Mouse (Mus musculus) heart, embryonic 14.5 days (tissue): ENCODE measurements around the gene Tasp1. TPM values are rescaled to one million over a fixed set of nuclear protein-coding genes. Genes with fewer than 3 reads are reported as not detected.
"Not testable (repeated sequence)": the region's sequence is repeated elsewhere in the genome, so short reads cannot be mapped to it uniquely, and the experiment has no call there.

Experiments used
- ATAC-seq: fragments of 200-750 bp; cut with Nextera tagmentation; 2 replicates; pipeline ENCODE4 v1.8.0; 2017; ENCODE audit warnings: low read depth, moderate TSS enrichment; ENCODE audit not compliant: insufficient number of reproducible peaks, insufficient read depth, low FRiP score
- H3K27ac ChIP-seq, 2 experiments: fragments of 200-500 bp in 1 of 2; fragments of 300-500 bp in 1 of 2; sonication (generic) in 1 of 2; replicated peaks in 1 of 2; 2 replicates each; pipeline ENCODE4 v1.5.1; 2012 to 2014; ENCODE audit warnings: low read depth in 2 of 2, low read length in 2 of 2, control low read depth in 1 of 2, mild to moderate bottlenecking in 1 of 2, mixed read lengths in 1 of 2; ENCODE audit not compliant: control insufficient read depth in 1 of 2, insufficient read depth in 1 of 2
- H3K27me3 ChIP-seq: fragments of 300-500 bp; sonication (generic); 2 replicates; pipeline ENCODE4 v1.6.1; 2014; ENCODE audit warnings: mild to moderate bottlenecking, low read length, control low read depth; ENCODE audit not compliant: control insufficient read depth, insufficient read depth
- H3K36me3 ChIP-seq: fragments of 300-500 bp; sonication (generic); 2 replicates; pipeline ENCODE4 v1.6.1; 2014; ENCODE audit warnings: mild to moderate bottlenecking, control low read depth, low read length, mixed read lengths; ENCODE audit not compliant: control insufficient read depth, insufficient read depth
- H3K4me1 ChIP-seq, 2 experiments: fragments of 200-500 bp in 1 of 2; fragments of 300-500 bp in 1 of 2; sonication (generic) in 1 of 2; 2 replicates each; pipeline ENCODE4 v1.6.1; 2012 to 2014; ENCODE audit warnings: low read length in 2 of 2, control low read depth in 1 of 2, mixed read lengths in 1 of 2; ENCODE audit not compliant: control insufficient read depth in 2 of 2, insufficient read depth in 2 of 2
- H3K4me2 ChIP-seq: fragments of 300-500 bp; sonication (generic); 2 replicates; pipeline ENCODE4 v1.6.1; 2014; ENCODE audit warnings: mild to moderate bottlenecking, low read length
- H3K4me3 ChIP-seq, 2 experiments: fragments of 200-500 bp in 1 of 2; fragments of 300-500 bp in 1 of 2; sonication (generic) in 1 of 2; 2 replicates each; pipeline ENCODE4 v1.5.1; 2012 to 2014; ENCODE audit warnings: low read length in 2 of 2, mild to moderate bottlenecking in 2 of 2, control low read depth in 1 of 2, low read depth in 1 of 2, moderate library complexity in 1 of 2; ENCODE audit not compliant: control insufficient read depth in 1 of 2, insufficient read depth in 1 of 2
- H3K9ac ChIP-seq: fragments of 300-500 bp; sonication (generic); 2 replicates; pipeline ENCODE4 v1.6.1; 2014; ENCODE audit warnings: mild to moderate bottlenecking, low read length
- H3K9me3 ChIP-seq: fragments of 300-500 bp; sonication (generic); 2 replicates; pipeline ENCODE4 v1.6.1; 2016; ENCODE audit warnings: low read length, control low read depth; ENCODE audit not compliant: control insufficient read depth
- WGBS: fragments of 180-500 bp; shearing (Covaris S2); extraction: QIAGEN DNeasy Blood & Tissue Kit; methylation state at CpG from one replicate; pipeline ENCODE4 v1.1.7; 2014; 5-methylcytosine and 5-hydroxymethylcytosine counted together
- polyA plus RNA-seq: library from polyadenylated mRNA; unstranded; fragments of >200 nt; fragmentation: Nextera tagmentation; extraction: Ambion mirVana; gene quantifications from 2 replicates; pipeline ENCODE4 v1.2.1, GENCODE M21; 2014

The Tasp1 gene
- polyA plus RNA-seq, 1 experiment from 2014 or later, result 13.6 TPM

GRCm38 (mm10) chr2:139878052-139878621 lies 188.5 kb downstream of the Tasp1 start:
- Histone ChIP-seq H3K27ac (no peak overlapping the region), H3K4me2 (no peak overlapping the region), H3K9ac (no peak overlapping the region), H3K9me3 (no peaks in the 10 kb centered on the region), H3K4me3 (no peak overlapping the region), H3K27me3 (no peaks in the 10 kb centered on the region), H3K36me3 (no peaks in the 10 kb centered on the region), H3K4me1 (no peaks in the 10 kb centered on the region)
- 80% methylated on average over 7 of the region's 7 CpGs for WGBS
- ATAC-seq, result no peak

DNA sequence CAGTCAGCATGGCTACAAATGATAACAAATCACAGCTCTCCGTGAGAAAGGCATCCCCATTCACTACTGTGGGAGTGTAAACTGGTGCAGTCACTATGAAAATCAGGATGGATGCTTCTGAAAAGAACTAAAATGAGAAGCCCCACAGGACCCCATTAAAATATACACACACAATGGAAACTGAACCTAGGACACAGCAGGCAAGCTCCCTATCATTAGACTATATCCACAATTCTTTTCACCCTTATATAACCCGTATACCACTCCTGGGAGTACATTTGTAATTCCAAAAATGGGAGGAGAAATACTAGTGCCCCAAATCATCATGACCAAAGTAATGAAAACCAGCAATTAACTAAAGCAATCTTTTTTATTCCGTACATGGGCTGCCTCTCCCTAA lies 190.7 kb downstream of the Tasp1 start:
- Histone ChIP-seq H3K9ac (no peak overlapping the region), H3K4me1 (no peaks in the 10 kb centered on the region), H3K27ac (no peak overlapping the region), H3K4me2 (no peak overlapping the region), H3K4me3 (no peak overlapping the region), H3K9me3 (no peaks in the 10 kb centered on the region), H3K36me3 (no peaks in the 10 kb centered on the region), H3K27me3 (no peaks in the 10 kb centered on the region)
- 83% methylated on average over 3 of the region's 3 CpGs for WGBS
- ATAC-seq, result no peak

DNA sequence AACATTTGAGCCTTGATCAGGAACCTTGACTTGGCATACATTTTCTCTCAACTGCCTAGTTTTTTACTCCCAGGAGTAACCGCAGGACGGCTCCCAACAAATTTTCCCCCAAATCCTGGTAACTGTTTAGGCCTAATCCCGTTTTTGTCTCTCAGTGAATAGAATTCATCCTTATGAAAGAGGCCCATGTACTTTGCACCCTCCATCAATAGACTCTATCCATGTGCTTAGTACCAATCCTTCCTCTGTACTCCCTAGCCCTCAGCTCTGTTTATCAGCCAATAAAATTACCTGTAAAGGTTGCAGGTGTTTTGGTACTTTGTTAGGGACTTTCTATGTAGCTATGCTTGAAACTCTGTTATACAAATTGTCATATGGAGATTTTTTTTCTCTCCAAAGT lies 192.4 kb downstream of the Tasp1 start:
- H3K4me2 ChIP-seq, result no peak overlapping the region
- no peak overlapping the region for H3K9ac ChIP-seq
- 79% methylated on average over 3 of the region's 3 CpGs for WGBS
- H3K36me3 ChIP-seq, result no peaks in the 10 kb centered on the region
- no peaks in the 10 kb centered on the region for H3K27me3 ChIP-seq
- no peak for ATAC-seq
- H3K4me3 ChIP-seq, result no peak overlapping the region
- no peak overlapping the region for H3K27ac ChIP-seq
- no peaks in the 10 kb centered on the region for H3K9me3 ChIP-seq
- no peaks in the 10 kb centered on the region for H3K4me1 ChIP-seq

DNA sequence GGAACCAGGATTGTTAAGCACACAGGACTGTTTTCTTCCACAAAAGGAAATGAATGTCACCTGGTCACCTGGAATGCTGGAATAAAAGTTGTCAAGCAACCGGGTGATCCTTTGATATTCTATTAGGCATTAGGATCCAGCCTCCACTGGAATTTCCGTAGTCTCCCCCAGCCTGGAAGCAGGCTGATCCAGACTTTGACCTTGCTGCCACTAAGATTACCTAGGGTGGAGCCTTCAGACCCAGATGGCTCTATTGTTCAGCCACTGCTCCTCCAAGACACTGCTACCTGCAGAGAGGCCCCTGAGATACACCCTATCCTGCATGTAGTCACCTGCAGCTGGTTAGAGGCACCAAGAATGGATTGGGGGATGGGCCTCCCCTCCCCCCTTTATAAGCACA lies 192.8 kb downstream of the Tasp1 start:
- Histone ChIP-seq H3K36me3 (no peaks in the 10 kb centered on the region), H3K9me3 (no peaks in the 10 kb centered on the region), H3K4me3 (no peak overlapping the region), H3K27me3 (no peaks in the 10 kb centered on the region), H3K9ac (no peak overlapping the region), H3K4me2 (no peak overlapping the region), H3K27ac (no peak overlapping the region), H3K4me1 (no peaks in the 10 kb centered on the region)
- 56% methylated on average over 2 of the region's 2 CpGs for WGBS
- no peak for ATAC-seq

- not testable (repeated sequence) for H3K9ac ChIP-seq, H3K27ac ChIP-seq, ATAC-seq, H3K4me1 ChIP-seq, H3K4me2 ChIP-seq, H3K27me3 ChIP-seq, H3K36me3 ChIP-seq, H3K4me3 ChIP-seq, H3K9me3 ChIP-seq
- 91% methylated on average over 2 of the region's 2 CpGs for WGBS
Measured at GRCm38 (mm10) chr2:139869071-139869470, 197.5 kb downstream of the Tasp1 start.

DNA sequence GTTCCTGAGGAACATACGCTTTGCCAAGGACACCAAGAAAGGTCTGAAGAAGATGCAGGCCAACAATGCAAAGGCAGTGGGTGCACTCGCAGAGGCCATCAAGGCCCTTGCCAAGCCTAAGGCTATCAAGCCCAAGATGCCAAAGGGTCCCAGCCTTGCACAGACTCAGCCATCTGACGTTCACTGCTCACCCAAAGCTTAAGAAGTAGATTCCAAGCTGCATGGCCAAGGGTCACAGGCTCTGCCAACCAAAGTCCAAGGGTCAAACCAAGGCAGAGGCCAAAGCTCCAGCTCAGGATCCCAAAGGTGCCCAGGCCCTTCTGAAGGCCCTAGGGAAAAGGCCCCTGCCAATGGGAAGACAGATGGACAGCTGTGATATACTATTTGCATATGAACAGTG lies 203.2 kb downstream of the Tasp1 start:
- 92% methylated on average over 3 of the region's 3 CpGs for WGBS
- not testable (repeated sequence) for H3K4me1 ChIP-seq, H3K36me3 ChIP-seq, H3K9me3 ChIP-seq, H3K4me2 ChIP-seq, H3K27ac ChIP-seq, ATAC-seq, H3K9ac ChIP-seq, H3K4me3 ChIP-seq, H3K27me3 ChIP-seq

DNA sequence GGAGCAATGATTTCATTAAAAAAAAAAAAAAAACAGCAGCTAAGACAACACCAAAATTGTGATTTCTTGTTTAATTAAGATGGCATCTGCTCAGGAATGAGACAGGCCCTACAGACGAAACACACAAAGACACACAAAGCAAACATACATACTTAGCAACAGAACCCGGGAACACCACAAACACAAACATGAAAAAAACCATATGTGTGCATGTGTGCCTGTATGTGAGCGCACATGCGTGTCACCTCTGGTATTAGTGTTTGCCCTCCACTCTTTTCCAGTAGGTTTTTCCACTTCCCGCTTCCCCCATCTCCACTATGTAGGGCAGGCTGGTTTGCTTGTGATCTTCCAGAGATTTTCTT lies 206.5 kb downstream of the Tasp1 start:
- ATAC-seq, result no peak
- H3K4me3 ChIP-seq, result no peak overlapping the region
- H3K27me3 ChIP-seq, result no peaks in the 10 kb centered on the region
- no peak overlapping the region for H3K9ac ChIP-seq
- no peak overlapping the region for H3K27ac ChIP-seq
- no peaks in the 10 kb centered on the region for H3K9me3 ChIP-seq
- H3K36me3 ChIP-seq, result no peaks in the 10 kb centered on the region
- H3K4me1 ChIP-seq, result no peaks in the 10 kb centered on the region
- no peak overlapping the region for H3K4me2 ChIP-seq
- 87% methylated on average over 5 of the region's 5 CpGs for WGBS

GRCm38 (mm10) chr2:139859424-139860132 lies 207.0 kb downstream of the Tasp1 start:
- Histone ChIP-seq H3K27me3 (no peaks in the 10 kb centered on the region), H3K4me1 (no peaks in the 10 kb centered on the region), H3K4me2 (no peak overlapping the region), H3K4me3 (no peak overlapping the region), H3K9me3 (no peaks in the 10 kb centered on the region), H3K27ac (no peak overlapping the region), H3K36me3 (no peaks in the 10 kb centered on the region), H3K9ac (no peak overlapping the region)
- ATAC-seq, result no peak
- WGBS, result 63% methylated on average over 3 of the region's 3 CpGs
